Mouse (Mus musculus) MEL (cell line): ENCODE data around the gene Cd52. TPM values are rescaled to one million over a fixed set of nuclear protein-coding genes. Genes with fewer than 3 reads are reported as not detected.

Experiments used
- DNase-seq: peaks from one replicate; pipeline ENCODE4 v3.0.0; 2011; ENCODE audit warnings: low read depth, low spot score
- H3K27ac ChIP-seq: 2 replicates; pipeline ENCODE4 v1.5.1; 2012; ENCODE audit warnings: low read depth, mild to moderate bottlenecking, control low read depth, low read length, moderate library complexity; ENCODE audit not compliant: control insufficient read depth
- H3K27me3 ChIP-seq, 2 experiments: fragments of 150-350 bp in 1 of 2; sonication (generic) in 1 of 2; 2 replicates each; pipeline ENCODE4 v1.6.1; 2012; ENCODE audit warnings: low read length in 2 of 2, mild to moderate bottlenecking in 2 of 2, improper control_type of control experiment in 1 of 2, moderate library complexity in 1 of 2; ENCODE audit not compliant: insufficient read depth in 2 of 2, control insufficient read depth in 1 of 2
- H3K36me3 ChIP-seq, 2 experiments: 2 replicates each; pipeline ENCODE4 v1.6.1; 2012 to 2014; ENCODE audit warnings: low read length in 2 of 2, improper control_type of control experiment in 1 of 2, inconsistent platforms in 1 of 2, mild to moderate bottlenecking in 1 of 2; ENCODE audit not compliant: insufficient read depth in 2 of 2, control insufficient read depth in 1 of 2
- H3K4me1 ChIP-seq, 2 experiments: fragments of 150-350 bp in 1 of 2; sonication (generic) in 1 of 2; 2 replicates each; pipeline ENCODE4 v1.6.1; 2012; ENCODE audit warnings: low read length in 2 of 2, improper control_type of control experiment in 1 of 2, mild to moderate bottlenecking in 1 of 2; ENCODE audit not compliant: insufficient read depth in 2 of 2, control insufficient read depth in 1 of 2
- H3K4me3 ChIP-seq, 2 experiments: fragments of 150-350 bp in 1 of 2; sonication (generic) in 1 of 2; 2 replicates each; pipeline ENCODE4 v1.5.1; 2012; ENCODE audit warnings: low read depth in 2 of 2, low read length in 2 of 2, mild to moderate bottlenecking in 2 of 2, moderate library complexity in 2 of 2, control low read depth in 1 of 2, improper control_type of control experiment in 1 of 2; ENCODE audit not compliant: control insufficient read depth in 1 of 2, insufficient read depth in 1 of 2
- H3K79me2 ChIP-seq: 2 replicates; pipeline ENCODE4 v1.6.1; 2012; ENCODE audit warnings: mild to moderate bottlenecking, low read length, moderate library complexity; ENCODE audit not compliant: control insufficient read depth, poor library complexity, insufficient read depth
- H3K9ac ChIP-seq: 2 replicates; pipeline ENCODE4 v1.6.1; 2012; ENCODE audit warnings: low read depth, mild to moderate bottlenecking, control low read depth, low read length, moderate library complexity; ENCODE audit not compliant: control insufficient read depth, poor library complexity, severe bottlenecking
- H3K9me3 ChIP-seq: fragments of 150-350 bp; sonication (generic); replicated peaks from 2 replicates; pipeline ENCODE4 v1.6.1; 2012; ENCODE audit warnings: mild to moderate bottlenecking, low read length, improper control_type of control experiment, moderate library complexity; ENCODE audit not compliant: insufficient read depth
- CHD2 ChIP-seq: IDR thresholded peaks from 2 replicates; pipeline ENCODE4 v1.6.1; 2011; ENCODE audit warnings: low read length, improper control_type of control experiment
- E2F4 ChIP-seq: IDR thresholded peaks from 2 replicates; pipeline ENCODE4 v1.6.1; 2011; ENCODE audit warnings: low read depth, low read length, improper control_type of control experiment, borderline replicate concordance
- EP300 ChIP-seq, 2 experiments: IDR thresholded peaks; 2 replicates each; pipeline ENCODE4 v1.6.1; 2011; ENCODE audit warnings: improper control_type of control experiment in 2 of 2, low read length in 2 of 2, low read depth in 1 of 2, mild to moderate bottlenecking in 1 of 2
- ETS1 ChIP-seq: IDR thresholded peaks from 2 replicates; pipeline ENCODE4 v1.6.1; 2012; ENCODE audit warnings: low read depth, mild to moderate bottlenecking, inconsistent platforms, low read length, improper control_type of control experiment, moderate library complexity
- GABPA ChIP-seq: IDR thresholded peaks from 2 replicates; pipeline ENCODE4 v1.6.1; 2012; ENCODE audit warnings: low read depth, mild to moderate bottlenecking, inconsistent platforms, low read length, improper control_type of control experiment, moderate library complexity
- JUND ChIP-seq: IDR thresholded peaks from 2 replicates; pipeline ENCODE4 v1.6.1; 2011; ENCODE audit warnings: low read depth, mild to moderate bottlenecking, improper control_type of control experiment, low read length
- KAT2A ChIP-seq: conservative IDR thresholded peaks from 2 replicates; pipeline ENCODE4 v1.6.1; 2012; ENCODE audit warnings: low read depth, low read length, improper control_type of control experiment, inconsistent platforms
- MAZ ChIP-seq: IDR thresholded peaks from 2 replicates; pipeline ENCODE4 v1.6.1; 2012; ENCODE audit warnings: low read depth, mild to moderate bottlenecking, inconsistent platforms, low read length, improper control_type of control experiment
- MEF2A ChIP-seq: IDR thresholded peaks from 2 replicates; pipeline ENCODE4 v1.6.1; 2014; ENCODE audit warnings: low read depth, mild to moderate bottlenecking, inconsistent platforms, low read length, improper control_type of control experiment; ENCODE audit not compliant: poor library complexity, insufficient replicate concordance, severe bottlenecking; ENCODE audit errors: extremely low read depth
- MXI1 ChIP-seq: IDR thresholded peaks from 2 replicates; pipeline ENCODE4 v1.6.1; 2011; ENCODE audit warnings: mild to moderate bottlenecking, low read depth, low read length, improper control_type of control experiment
- MYB ChIP-seq: IDR thresholded peaks from 2 replicates; pipeline ENCODE4 v1.6.1; 2011; ENCODE audit warnings: mild to moderate bottlenecking, low read depth, low read length, improper control_type of control experiment
- NELFE ChIP-seq: IDR thresholded peaks from 2 replicates; pipeline ENCODE4 v1.6.1; 2011; ENCODE audit warnings: low read depth, low read length, improper control_type of control experiment
- NRF1 ChIP-seq: IDR thresholded peaks from 2 replicates; pipeline ENCODE4 v1.6.1; 2014; ENCODE audit warnings: low read depth, mild to moderate bottlenecking, inconsistent platforms, low read length, improper control_type of control experiment, moderate library complexity; ENCODE audit not compliant: poor library complexity, insufficient read depth, severe bottlenecking
- POLR2A ChIP-seq, 2 experiments: IDR thresholded peaks; 2 replicates each; pipeline ENCODE4 v1.6.1; 2011 to 2012; ENCODE audit warnings: low read length in 2 of 2, mild to moderate bottlenecking in 2 of 2, control low read depth in 1 of 2, improper control_type of control experiment in 1 of 2, low read depth in 1 of 2, moderate library complexity in 1 of 2; ENCODE audit not compliant: control insufficient read depth in 1 of 2, insufficient read depth in 1 of 2, poor library complexity in 1 of 2
- POLR2AphosphoS5 ChIP-seq: IDR thresholded peaks from 2 replicates; pipeline ENCODE4 v1.6.1; 2012; ENCODE audit warnings: low read depth, borderline replicate concordance, mild to moderate bottlenecking, inconsistent platforms, low read length, moderate library complexity, mixed read lengths
- RAD21 ChIP-seq: IDR thresholded peaks from 2 replicates; pipeline ENCODE4 v1.6.1; 2011; ENCODE audit warnings: mild to moderate bottlenecking, low read depth, low read length, improper control_type of control experiment
- RCOR1 ChIP-seq: IDR thresholded peaks from 2 replicates; pipeline ENCODE4 v1.6.1; 2012; ENCODE audit warnings: low read depth, mild to moderate bottlenecking, inconsistent platforms, low read length, improper control_type of control experiment
- SIN3A ChIP-seq: IDR thresholded peaks from 2 replicates; pipeline ENCODE4 v1.6.1; 2012; ENCODE audit warnings: low read length, improper control_type of control experiment, inconsistent platforms
- SMC3 ChIP-seq: IDR thresholded peaks from 2 replicates; pipeline ENCODE4 v1.6.1; 2011; ENCODE audit warnings: low read depth, low read length, improper control_type of control experiment
- TAL1 ChIP-seq: IDR thresholded peaks from 2 replicates; pipeline ENCODE4 v1.6.1; 2012; ENCODE audit warnings: mild to moderate bottlenecking, inconsistent platforms, low read length, moderate library complexity, mixed read lengths
- TBP ChIP-seq: IDR thresholded peaks from 2 replicates; pipeline ENCODE4 v1.8.0; 2011; ENCODE audit warnings: low read depth, low read length, improper control_type of control experiment
- UBTF ChIP-seq: IDR thresholded peaks from 2 replicates; pipeline ENCODE4 v1.6.1; 2012; ENCODE audit warnings: low read depth, mild to moderate bottlenecking, inconsistent platforms, low read length, improper control_type of control experiment, moderate library complexity, borderline replicate concordance; ENCODE audit not compliant: insufficient read depth
- USF2 ChIP-seq, 2 experiments: IDR thresholded peaks; 2 replicates each; pipeline ENCODE4 v1.6.1; 2011 to 2012; ENCODE audit warnings: improper control_type of control experiment in 2 of 2, low read length in 2 of 2, borderline replicate concordance in 1 of 2, inconsistent platforms in 1 of 2, low read depth in 1 of 2, mild to moderate bottlenecking in 1 of 2; ENCODE audit not compliant: insufficient read depth in 1 of 2
- ZMIZ1 ChIP-seq: IDR thresholded peaks from 2 replicates; pipeline ENCODE4 v1.6.1; 2012; ENCODE audit warnings: low read depth, mild to moderate bottlenecking, inconsistent platforms, low read length, improper control_type of control experiment, moderate library complexity
- polyA plus RNA-seq, 2 experiments: library from polyadenylated mRNA; stranded (reverse) in 1 of 2; unstranded in 1 of 2; fragments of >175 nt in 1 of 2; fragments of >200 nt in 1 of 2; gene quantifications; 2 replicates each; pipeline versions ENCODE4 v1.2.1 to v1.2.4; 2012; ENCODE audit warnings: low replicate concordance in 2 of 2, low read depth in 1 of 2; ENCODE audit not compliant: insufficient read length in 2 of 2, insufficient read depth in 1 of 2, missing spikeins in 1 of 2
- total RNA-seq: library from RNA; depleted of rRNA; stranded (reverse); fragments of 300-350 nt; gene quantifications from 2 replicates; pipeline ENCODE4 v1.2.3, GENCODE M21; 2012

The Cd52 gene
- total and polyA plus RNA-seq, 3 experiments: 0.86 to 1.3 TPM; not detected in 1

DNA sequence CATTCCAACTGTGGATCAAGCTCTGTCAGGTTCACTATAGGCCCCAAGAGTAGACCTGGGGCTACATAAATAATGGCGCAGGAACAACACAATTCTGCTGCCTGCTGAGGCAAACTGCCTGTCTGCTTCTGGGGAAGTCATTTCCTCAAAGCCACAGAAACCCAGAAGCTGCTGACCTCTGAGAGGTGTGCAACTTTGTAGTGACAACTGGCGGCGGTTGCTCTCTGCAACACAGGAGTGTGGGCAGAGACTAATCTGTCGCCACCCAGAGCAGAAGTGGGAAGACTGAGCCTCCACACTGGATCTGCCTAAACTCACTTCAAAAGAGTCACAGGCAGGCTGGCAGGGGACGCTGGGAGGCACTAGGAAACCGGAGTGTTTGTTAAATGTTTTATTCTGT lies 34.6 kb upstream of the Cd52 start:
- peak overlapping the region; percentile 82 to 83 for H3K4me3 ChIP-seq
- peaks cover 9 to 35% of the 10 kb centered on the region in 2 experiments for H3K4me1 ChIP-seq

DNA sequence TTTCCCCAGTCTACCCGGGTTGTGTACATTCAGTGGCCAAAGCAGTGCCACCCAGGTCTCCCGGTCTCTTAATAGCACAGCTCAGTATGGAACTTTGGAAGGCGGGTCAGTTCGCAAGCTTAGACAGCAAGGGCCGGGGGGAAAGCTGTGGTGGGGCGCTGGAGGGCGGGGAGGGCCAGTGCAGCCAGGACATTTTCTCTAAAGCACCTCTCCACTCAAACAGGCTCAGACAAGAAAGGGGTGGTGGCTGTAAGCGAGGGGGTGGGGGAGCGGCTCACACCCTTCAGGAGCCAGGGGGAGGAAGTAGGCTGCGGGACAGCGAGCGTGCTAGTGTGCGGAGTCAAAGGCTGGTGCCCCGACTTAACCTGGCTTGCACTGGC lies 34.1 kb upstream of the Cd52 start:
- peaks cover 10 to 37% of the 10 kb centered on the region in 2 experiments for H3K4me1 ChIP-seq
- no peaks in the 10 kb centered on the region for H3K27me3 ChIP-seq
- DNase-seq: no peak

More for the DNA sequence above, 34.6 kb upstream of the Cd52 start:
- Histone ChIP-seq H3K9ac (peak overlapping the region; percentile 88), H3K27ac (peak overlapping the region; percentile 78), H3K9me3 (no peaks in the 10 kb centered on the region), H3K79me2 (peaks cover 15% of the 10 kb centered on the region)
- DNase-seq: peak; percentile 55
- 0 out of 2 replicates have a peak, but pooled peaks have one; percentile 11 for TF ChIP-seq NRF1
- TF ChIP-seq CHD2: no peak
- TF ChIP-seq EP300 (IDR thresholded peaks at IDR 0.05; ENCODE audit: low read depth in 1 of 2, low read length in 2 of 2): peak in 1 of 2 experiments; percentile 36; a peak in 2 of 4 replicates
- no peak for TF ChIP-seq NELFE
- TF ChIP-seq TBP: peak; percentile 56; the same call in 1 of the 2 replicates
- TF ChIP-seq, all 39 proteins: peak for 3
- Histone ChIP-seq H3K36me3 (peaks cover 1 to 27% of the 10 kb centered on the region in 2 experiments; a peak in 2 of 4 replicates), H3K27me3 (no peaks in the 10 kb centered on the region)

DNA sequence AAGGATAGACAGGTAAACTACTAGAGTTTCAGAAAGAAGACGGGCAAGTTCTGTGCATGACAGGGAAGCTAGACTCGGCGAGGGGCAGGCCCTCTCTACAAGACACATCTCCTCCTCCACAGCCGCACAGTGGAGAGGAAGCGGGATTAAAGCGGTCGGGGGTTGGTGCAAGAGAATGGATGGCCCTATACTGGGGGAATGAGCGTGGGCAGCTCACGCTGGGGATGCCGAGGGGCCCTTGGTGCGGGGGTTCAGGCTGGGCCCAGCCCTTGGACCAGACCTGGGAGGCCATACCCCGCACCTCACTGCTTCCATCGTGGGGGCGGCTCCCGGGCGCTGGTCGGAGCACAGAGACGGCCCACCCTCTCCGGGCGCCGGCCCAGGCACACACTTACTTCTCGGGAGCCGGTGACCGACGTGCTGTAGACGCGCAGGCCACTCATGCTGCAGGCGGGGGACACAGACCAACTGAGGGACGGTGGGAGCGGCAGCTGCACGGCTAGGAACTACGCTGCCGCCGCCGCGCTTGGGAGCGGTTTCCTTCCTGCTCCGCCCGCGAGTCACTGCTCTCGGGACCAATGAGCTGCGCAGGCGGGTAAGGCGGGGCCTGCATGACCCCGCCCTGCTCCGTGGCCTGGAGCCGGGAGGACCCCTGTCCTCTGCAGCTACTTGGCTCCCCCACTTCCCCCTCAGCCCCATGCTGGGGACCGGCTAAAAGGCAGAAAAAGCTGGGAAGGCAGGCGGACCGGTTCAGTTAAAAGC lies 33.5 kb upstream of the Cd52 start, which contains the start of gene Sh3bgrl3:
Gene Sh3bgrl3 (minus strand): TSS at position 569 of the 762 bp plus-strand sequence.
- Histone ChIP-seq H3K9me3 (no peaks in the 10 kb centered on the region), H3K4me1 (peaks cover 10 to 39% of the 10 kb centered on the region in 2 experiments), H3K79me2 (peaks cover 15% of the 10 kb centered on the region), H3K27ac (peak within 1 kb of the TSS; percentile 81), H3K9ac (peak within 1 kb of the TSS; percentile 95), H3K27me3 (no peaks in the 10 kb centered on the region), H3K36me3 (peaks cover 1 to 30% of the 10 kb centered on the region in 2 experiments; a peak in 2 of 4 replicates), H3K4me3 (peak within 1 kb of the TSS; percentile 82 to 92)
- peak; percentile 93 for DNase-seq
- TF ChIP-seq POLR2AphosphoS5 (no peak), RAD21 (no peak), TAL1 (no peak), KAT2A (no peak), POLR2A (IDR thresholded peaks at IDR 0.05; ENCODE audit: control insufficient read depth in 1 of 2, insufficient read depth in 1 of 2, low read depth in 1 of 2, low read length in 2 of 2, poor library complexity in 1 of 2) (peak; percentile 87 to 91), JUND (no peak), CHD2 (no peak), SMC3 (no peak), ETS1 (0 out of 2 replicates have a peak, but pooled peaks have one; percentile 32), RCOR1 (no peak), SIN3A (peak; percentile 70), UBTF (0 out of 2 replicates have a peak, but pooled peaks have one; percentile 79), GABPA (no peak), ZMIZ1 (peak; percentile 90), USF2 (IDR thresholded peaks at IDR 0.05; ENCODE audit: borderline replicate concordance in 1 of 2, insufficient read depth in 1 of 2, low read depth in 1 of 2, low read length in 2 of 2) (no peak), MYB (no peak), TBP (peak; percentile 82), E2F4 (no peak; the same call in 1 of the 2 replicates), EP300 (IDR thresholded peaks at IDR 0.05; ENCODE audit: low read depth in 1 of 2, low read length in 2 of 2) (no peak; a peak in 1 of 4 replicates)

More for the DNA sequence above, 34.1 kb upstream of the Cd52 start:
- H3K9ac ChIP-seq: peak overlapping the region; percentile 88
- H3K79me2 ChIP-seq: peaks cover 15% of the 10 kb centered on the region
- peaks cover 1 to 28% of the 10 kb centered on the region in 2 experiments; a peak in 2 of 4 replicates for H3K36me3 ChIP-seq
- H3K4me3 ChIP-seq: peak overlapping the region; percentile 82 to 83
- H3K27ac ChIP-seq: peak overlapping the region; percentile 81
- no peaks in the 10 kb centered on the region for H3K9me3 ChIP-seq
- TF ChIP-seq MXI1 (peak; percentile 8; the same call in 1 of the 2 replicates), RCOR1 (no peak), MEF2A (no peak), MAZ (peak; percentile 17; the same call in 1 of the 2 replicates), TBP (no peak)
